Mouse (Mus musculus) kidney, postnatal 4 days (tissue): ENCODE data around the gene Ttc9b.

ENCODE experiments used
- DNase-seq, 2 experiments: peaks; one replicate each; pipeline ENCODE4 v3.0.0; 2021; ENCODE audit warnings: mixed read lengths in 2 of 2

Gene Ttc9b

DNA sequence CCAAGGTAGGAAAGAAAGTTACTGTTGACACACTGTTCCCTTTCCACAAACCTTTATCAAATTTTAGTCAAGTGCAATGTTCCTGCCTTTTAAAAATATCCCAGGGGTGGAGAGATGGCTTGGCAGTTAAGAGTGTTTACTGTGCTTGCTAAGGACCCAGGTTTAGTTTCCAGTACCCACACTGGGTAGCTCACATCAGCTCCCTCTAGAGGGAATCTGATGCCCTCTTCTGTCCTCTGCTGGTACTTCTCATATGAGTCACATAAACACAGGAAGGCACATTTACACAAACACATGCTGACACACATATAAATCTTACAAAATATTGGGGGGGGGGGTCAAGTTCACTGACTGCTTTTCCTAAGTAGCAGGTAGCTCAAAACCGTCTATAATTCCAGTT lies 9.2 kb upstream of the Ttc9b start:
- no peak for DNase-seq

DNA sequence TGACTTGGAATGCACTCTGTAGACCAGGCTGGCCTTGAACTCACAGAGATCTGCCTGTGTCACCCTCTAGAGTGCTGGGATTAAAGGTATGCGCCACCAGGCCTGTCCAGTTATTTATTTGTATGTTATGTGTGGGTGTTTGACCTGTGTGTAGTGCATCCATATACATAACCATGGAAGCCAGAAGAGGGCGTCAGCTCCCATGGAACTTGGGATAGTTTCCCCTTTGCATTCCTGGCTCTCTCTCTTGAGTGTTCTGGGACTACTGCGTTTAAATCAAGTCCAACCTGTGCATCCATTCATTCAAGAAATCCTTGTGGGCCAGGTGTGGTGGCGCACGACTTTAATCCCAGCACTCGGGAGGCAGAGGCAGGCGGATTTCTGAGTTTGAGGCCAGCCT lies 7.2 kb upstream of the Ttc9b start:
- no peak for DNase-seq

DNA sequence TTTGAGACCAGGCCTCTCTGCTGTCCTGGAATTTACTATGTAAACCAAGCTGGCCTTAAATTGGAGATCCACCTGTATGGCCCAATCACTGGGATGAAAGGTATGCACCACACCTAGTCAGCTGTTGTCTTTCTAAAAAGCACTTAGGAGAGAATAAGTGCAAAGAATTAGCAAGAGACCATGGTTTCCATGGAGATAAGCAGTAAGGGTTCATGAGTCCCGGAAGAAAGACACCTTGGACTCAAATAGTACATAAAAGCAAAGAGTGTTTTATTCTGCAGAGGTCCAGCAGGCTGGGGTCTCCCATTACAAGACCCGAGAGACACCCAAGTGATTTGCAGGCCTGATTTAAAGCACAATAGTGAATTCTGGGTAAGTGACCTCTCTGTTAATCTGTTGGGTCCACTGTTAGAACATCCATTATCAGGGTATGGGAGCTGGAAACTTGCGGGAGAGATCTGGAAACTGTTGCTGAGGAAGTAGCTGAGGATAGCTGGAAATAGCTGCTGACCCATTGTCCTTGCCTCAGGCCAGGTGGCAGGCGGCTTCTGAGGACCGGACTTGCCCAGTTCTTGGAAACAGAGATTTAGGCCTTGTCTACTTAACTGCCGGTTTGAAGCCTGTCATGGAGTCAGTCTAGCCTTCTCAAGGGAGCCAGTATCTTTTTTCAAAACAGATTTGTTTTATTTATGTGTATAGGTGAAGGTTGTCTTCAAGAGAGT lies 6.3 kb upstream of the Ttc9b start:
- no peak for DNase-seq

DNA sequence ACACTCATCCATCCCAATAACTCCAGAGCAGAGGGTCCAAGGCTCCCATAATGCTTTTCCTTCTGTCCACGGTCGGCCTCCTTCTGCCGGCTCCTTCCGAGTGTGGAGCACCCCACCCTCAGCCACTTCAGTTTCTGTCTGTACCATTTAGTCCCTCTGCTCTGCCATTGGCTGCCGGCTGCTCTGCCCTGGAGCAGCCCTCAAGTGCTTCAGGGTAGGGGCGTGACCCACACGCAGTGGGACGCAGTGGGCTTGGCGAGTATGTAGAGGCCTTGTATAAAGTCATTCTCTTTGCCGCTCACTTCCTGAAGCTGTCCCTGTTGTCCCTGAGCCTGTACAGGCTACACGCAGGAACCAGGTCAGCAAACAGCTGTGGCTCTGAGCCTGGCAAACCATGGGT lies 4.0 kb upstream of the Ttc9b start:
- DNase-seq = no peak

DNA sequence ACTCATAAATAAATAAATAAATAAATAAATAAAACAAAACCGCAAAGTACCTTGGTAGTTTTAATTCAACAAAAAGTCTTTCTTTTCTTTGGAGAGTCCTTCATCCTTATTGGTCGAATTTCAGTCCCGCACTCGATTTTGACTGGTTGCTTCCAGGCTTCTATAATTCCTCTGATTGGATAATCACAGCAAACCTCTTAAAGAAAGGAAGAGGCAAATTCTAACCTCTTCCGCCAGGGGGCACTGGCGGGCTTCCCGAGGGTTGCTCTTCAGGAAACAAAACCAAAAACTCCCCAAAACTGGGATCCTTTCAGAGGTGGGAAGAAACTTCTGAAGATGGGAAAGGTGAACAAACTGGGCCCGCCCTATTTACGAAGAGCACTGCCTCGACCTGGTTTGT lies 2.8 kb upstream of the Ttc9b start:
- DNase-seq = peak; percentile 84 to 87

DNA sequence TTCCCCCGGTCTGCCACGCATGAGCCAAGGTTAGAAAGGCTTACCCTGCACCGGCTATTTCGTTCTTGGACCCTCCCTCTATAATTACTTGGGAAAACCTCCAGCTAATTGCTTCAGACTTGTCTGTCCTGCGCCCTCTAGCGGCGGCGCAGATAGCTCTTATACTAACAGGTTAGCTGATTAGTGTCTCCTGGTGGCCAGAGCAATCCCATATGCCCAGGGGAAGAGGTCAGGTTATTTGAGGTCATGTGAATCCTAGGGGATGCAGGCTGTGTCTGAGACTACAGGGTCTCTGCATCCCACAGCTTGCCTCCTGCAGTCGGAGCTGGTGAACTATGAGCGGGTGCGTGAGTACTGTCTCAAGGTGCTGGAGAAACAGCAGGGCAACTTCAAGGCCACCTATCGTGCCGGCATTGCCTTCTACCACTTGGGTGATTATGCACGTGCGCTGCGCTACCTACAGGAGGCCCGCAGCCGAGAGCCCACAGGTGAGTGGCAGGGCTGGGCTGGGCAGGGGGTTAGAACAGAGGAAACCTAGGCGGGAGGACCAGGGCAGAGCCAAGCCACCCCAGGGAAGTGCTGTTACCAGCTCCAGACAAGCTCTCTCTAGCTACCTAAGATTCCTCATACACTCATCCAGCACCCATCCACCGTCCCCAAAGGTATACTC lies 1.0 kb downstream of the Ttc9b start:
- peak; percentile 17 to 37 for DNase-seq

DNA sequence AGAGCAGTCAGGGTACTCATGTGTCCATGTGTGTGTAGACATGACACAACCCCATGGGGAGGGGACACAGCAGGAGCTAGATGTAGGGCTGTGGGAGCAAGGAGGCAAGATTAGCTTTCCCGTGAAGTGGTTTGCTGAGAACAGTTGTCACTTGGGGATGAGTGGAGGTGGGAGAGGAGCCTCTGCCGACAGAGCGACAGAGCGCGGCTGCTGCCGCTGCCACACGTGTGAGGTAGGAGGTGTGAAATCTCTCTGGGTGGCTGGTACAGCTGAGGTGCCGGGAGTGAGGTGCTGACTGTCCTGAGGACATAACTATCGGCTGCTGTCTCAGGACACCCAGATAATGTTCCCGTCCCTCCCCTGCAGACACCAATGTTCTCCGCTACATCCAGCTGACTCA lies 1.8 kb downstream of the Ttc9b start:
- no peak for DNase-seq

DNA sequence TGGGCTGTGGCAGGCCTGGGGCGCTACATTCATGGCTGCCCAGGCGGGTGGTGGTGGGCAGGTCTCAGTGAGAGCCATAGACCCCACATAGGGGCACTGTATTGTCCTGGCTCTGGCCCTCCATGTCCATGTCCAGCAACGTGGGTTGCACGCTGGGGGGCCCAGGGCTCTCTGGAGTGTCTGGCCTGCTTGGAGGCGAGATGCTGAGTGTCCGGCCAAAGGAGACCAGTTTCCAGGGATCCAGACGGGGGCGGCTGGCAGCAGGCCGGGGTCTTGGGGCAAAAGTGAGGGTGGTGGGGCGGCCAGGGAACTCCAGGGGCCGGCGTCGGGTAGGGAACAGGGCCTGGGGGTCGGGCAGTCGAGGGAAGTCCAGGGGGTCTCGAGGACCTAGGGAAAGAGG lies 2.9 kb downstream of the Ttc9b start:
- no peak for DNase-seq

DNA sequence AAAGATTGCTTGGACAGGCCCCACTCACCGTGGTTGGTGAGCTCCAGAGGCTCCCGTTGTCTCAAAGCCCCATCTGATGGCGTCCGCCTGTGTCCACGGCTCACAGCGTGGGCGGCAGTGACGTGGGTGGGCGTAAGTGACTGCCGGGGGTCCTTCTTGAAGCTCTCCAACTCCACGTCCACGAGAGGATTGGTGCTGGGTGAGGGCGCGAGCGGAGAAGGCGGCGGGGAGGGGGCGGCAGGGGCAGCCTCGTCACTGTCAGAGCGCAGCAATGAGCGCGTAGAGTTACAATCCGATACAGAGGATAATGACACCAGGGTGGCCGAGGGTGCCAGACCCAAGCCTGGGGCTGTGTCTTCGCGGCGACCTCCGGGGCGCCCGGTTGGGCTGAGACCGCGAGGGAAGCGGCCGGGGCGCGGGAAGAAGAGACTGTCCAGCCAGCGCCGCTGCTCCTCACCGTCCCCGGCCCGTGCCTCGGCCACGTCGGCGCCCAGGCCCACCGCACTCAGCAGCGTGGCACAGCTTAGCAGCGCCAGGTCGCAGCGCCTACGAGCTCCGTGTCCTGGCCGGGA lies 4.2 kb downstream of the Ttc9b start:
- DNase-seq = peak in 1 of 2 experiments; percentile 22

DNA sequence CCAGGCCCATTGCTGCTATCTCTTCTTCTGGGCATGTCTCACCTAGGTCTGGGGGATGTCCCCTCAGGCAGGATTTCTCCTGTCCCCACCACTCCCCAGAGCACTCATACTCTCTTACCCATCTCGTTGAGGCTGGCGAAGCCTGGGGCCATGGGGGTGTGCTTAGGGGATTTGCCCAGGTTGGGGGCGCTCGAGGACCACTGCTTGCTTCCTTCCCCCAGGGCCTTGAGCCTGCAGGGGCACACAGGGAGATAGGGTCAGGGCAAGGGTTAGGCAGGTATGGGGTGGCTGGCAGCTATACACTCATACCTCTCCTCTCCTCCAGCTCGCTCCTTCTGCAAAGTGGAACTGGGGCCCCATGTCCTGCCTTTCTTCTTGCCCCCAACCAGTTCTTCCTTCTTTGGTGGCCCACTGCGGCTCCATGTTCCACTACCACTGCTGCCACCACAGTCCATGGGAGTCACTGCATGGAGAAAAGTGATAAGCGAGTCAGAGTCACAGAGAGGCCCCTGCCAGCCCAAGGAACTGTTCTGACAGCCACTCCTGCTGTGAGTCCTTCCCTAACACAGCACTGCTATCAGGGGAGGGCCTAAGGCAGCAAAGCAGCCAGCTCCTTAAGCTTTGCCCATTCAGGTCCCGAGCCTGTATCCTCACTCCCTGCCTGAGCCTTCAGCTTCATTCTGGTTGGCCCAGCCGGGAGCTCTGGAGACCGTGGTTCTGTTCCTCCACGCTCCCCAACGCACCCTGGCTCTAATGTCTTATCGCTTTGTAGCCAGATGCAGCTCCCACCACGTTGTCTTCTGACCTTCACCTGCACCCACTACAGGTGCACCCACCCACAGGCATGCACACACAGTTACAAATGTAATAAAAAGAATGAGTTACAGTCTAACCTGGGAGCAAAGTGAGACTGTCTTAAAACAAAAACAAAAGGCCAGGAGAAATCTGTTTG lies 5.3 kb downstream of the Ttc9b start:
- DNase-seq = no peak

DNA sequence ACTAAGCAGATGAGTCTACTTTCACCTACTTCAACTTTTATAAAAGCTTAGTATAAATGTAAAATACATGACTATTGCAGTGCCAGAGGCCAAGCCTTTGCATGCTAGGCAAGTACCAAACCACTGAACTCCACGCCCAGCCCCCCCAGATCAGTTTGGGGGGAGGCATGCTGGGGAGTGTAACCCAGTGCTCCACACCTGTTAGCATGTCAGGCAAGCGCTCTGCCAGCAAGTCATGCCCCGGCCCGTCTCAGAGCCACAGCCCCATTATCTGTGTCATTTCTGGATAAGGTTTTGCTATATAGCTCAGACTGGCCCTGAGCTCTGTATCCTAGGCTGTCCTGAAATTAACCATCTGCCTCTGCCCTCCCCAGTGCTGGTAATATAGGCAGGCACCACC lies 8.3 kb downstream of the Ttc9b start:
- no peak for DNase-seq

DNA sequence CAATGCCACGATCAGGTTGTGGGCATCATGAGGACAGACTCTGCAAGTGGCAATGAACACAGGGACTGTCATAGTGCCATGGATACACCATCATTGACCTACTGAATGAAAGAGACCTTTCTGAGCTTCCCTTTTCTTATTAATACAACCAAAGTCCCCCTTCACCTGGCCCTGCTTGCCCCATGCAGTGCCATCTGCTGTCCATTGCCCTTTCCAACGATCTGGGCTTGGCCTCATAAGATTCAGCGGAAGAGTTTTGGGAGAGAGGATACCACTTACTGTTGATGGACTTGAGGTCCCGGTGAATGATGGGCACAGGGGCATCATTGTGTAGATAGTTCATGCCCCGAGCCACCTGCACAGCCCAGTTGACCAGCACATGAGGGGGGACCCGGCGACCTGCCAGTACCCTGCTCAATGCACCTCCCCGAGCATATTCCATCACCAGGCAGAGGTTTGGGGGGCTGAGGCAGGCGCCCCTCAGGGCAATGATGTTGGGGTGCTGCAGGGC lies 19.4 kb downstream of the Ttc9b start:
- peak in 1 of 2 experiments; percentile 14 for DNase-seq

DNA sequence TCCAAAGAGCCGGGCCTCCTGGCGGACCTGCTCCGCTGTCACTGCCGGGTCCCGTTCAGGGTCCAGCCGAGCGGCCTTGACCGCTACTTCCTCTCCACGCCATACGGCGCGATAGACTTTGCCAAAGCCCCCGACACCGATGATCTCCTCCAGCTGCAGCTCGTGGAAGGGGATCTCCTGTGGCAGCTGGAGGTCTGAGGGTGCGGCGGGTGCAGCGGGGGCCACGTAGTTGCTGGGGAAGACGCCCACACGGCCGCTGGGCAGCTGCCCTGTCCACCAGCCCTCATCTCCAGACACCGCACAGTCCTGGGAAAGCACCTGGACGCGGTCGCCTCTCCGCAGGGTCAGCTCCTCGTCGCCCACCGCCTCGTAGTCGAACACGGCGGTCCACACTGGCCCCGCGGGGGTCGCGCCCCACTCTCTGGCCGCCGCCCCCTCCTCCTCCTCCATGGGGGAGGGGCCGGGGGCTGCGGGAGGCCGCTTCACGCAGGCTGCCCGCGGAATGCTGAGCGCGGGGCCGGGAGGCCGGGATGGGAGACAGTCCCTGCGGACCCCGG lies 19.9 kb downstream of the Ttc9b start:
- peak; percentile 62 to 63 for DNase-seq

DNA sequence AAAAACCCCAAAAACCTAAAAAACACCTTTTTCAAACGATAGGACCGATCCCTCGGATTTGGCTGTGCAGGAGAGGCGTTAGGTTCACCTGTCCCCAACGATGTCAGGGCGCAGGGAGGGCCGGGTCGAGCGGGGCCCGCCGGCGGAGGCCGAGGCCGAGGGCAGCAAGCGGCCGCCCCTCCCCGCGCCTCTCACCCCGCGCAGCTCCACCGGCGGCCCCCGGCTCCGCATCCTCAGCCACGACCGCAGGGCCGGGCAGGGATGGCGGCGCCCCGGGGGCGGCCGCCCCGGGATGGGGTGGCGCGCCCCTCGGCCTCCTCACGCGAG lies 20.4 kb downstream of the Ttc9b start:
- DNase-seq = no peak

DNA sequence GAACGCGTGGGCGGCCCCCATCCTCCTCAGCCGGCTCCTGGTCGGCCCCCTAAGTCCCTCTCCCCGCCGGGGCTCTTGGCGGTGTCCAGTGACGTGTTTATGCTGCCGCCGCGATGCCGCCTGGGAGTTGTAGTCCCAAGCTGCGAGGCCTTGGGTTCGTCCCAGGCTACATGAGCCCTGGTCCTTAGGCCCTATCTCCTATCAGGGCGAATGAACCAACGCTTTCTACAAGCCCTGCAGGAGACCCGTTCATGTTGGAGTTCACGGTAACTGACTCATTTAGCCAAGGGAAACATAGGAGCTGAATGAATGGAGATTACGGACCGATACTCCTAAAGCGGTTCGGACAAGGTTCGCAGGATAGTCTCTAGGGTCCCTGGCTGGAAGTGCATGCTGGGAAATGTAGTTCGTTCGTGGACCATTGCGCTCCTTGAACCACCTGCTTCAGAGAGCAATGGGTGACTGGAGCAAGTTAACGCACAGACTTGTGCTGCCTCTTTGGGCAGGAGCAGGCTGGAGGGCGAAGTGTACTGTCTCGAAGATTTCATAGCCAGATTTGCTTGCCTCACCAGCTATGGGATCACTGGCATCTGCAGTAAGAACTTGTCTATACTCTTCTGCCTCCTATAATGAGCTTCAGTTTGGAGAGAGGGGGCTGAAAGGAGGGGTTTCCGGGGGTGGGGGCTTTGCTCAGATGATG lies 21.0 kb downstream of the Ttc9b start, which contains the start of gene Map3k10:
TSS of gene Map3k10 (minus strand) at position 77 of the 700 bp plus-strand sequence.
- peak; percentile 95 to 96 for DNase-seq

DNA sequence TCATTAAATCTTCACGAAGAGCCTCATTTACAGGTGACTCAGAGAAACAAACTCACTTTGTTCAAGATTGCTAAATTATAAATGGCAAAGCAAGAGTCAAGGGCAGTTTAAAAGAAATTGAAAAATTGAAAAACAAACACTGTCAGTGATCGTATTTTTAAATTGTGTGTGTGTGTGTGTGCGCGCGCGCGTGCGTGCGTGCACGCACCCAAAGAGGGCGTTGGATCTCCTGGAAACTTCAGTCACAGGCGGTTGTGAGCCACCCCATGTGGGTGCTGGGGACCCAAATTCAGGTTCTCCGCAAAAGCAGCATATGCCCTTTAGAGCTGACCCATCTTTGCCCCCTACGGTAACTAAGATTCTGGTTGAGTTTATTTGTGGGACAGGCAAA lies 21.5 kb downstream of the Ttc9b start:
- DNase-seq = no peak

DNA sequence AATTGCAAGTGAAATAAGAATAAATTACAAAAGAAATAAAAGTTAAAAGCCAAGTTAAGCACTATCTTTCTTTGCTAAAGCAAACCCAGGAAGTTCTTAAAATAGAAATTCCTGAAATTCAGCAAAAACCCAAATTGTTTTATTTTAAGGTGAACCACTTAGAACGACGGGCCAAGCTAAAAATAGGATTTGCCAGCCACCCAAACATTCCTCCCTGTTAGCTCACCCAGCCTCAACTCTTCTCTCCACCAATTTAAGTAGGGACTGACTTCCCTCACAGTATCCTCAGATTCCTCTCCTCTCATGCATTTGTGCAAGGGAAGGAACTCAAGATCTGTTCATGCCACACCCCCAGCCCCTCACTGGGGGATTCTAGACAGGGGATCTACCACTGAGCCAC lies 29.5 kb downstream of the Ttc9b start:
- DNase-seq = no peak

DNA sequence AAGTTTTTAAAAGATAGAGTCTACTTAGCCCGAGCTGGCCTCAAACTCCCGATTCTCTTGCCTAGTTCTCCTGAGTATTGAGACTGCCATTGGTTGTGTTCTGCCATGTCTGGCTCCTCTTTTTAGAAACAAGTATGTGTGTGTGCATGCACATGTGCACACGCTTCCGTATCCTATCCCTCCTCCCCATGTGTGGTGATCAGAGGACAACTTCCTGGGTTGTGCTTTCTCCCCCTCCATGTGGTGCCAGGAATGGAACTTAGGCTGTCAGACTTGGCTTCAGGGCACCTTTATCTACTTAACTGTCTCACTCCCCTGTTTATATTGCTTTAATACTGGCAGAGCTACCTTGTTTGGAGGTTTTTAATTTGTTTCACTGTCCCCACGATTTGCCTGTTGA lies 31.5 kb downstream of the Ttc9b start:
- no peak for DNase-seq

DNA sequence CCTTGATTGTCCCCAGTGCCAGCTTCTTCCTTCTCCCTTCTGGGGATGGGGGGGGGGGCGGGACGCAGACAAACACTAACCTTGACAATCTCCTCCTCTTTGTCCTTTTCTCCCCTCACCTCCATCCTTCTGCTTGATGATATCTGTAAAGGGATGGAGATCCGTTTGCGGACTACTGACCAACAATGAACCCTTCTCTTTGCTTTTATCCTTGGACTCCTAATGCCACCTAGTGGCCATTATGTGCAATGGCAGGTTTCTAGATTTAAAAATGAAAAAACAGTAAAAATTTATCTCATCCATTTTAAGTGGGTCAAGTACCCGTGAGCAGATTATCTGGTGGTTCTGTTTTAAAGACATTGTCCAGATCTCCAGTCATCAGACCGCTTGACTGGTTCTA lies 32.0 kb downstream of the Ttc9b start:
- DNase-seq = peak in 1 of 2 experiments; percentile 17

DNA sequence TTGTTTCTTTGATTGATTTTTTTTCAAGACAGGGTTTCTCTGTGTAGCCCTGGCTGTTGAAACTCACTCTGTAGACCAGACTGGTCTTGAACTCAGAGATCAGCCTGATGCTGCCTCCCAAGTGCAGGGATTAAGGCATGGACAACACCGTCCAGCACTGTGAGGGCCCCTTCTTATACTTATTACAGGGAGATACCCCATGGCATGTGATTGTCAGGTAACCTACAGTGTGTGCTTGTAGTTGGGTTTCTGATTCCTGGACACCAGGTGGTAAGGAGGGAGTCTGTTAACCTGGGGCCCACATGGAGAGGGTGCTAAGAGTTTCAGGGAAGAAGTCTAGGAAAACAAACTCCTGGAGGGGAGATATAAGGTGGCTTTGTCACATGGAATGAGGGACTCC lies 33.3 kb downstream of the Ttc9b start:
- no peak for DNase-seq

DNA sequence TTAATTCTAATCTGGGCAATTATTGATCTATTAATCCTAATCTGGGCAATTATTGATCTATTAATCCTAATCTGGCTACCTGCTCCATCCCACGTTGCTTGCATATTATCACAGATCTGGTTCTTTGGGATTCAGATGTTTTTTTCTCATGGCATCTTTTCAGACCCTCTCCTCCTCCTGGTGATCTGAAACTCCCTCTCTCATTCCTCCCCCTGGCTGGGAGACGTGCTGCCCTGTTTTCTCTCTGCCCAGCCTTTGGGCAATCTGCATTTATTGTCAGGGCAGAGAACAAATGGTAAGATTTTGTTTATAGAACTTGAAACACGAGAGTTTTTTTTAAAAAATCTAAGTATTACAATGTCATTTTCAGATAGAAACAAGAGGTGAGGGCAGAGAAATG lies 34.1 kb downstream of the Ttc9b start:
- no peak for DNase-seq

DNA sequence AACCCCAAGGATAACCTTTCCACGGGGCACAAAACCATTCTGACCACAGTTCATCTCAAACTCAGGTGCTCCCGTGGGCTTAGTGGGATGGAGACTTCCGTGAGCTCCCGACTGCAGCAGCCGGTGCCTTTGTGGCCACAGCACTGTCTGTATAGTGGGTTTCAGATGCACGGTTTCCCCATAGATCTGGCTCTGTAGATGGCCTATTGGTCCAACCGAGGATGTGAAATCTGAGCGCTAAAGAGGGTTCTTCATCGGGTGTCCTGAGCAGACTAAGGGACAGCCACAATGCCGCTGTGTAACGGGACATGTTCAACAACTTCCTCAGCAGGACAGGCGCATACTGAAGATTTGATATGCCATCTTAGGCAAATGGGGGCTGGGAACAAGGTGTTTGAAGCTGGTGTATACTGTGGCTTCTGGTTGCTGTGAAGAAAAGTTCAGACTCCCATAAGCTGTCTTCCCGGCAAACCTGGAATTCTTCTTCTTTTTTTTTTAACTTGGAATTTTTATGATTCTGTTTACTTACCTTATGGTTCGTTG lies 34.6 kb downstream of the Ttc9b start:
- DNase-seq = peak in 1 of 2 experiments; percentile 3
